Mouse (Mus musculus) heart, embryonic 14.5 days (tissue): ENCODE results near the gene Usp20. TPM values are rescaled to one million over a fixed set of nuclear protein-coding genes. Genes with fewer than 3 reads are reported as not detected.

Experiments used
- ATAC-seq: fragments of 200-750 bp; cut with Nextera tagmentation; 2 replicates; pipeline ENCODE4 v1.8.0; 2017; ENCODE audit warnings: low read depth, moderate TSS enrichment; ENCODE audit not compliant: insufficient number of reproducible peaks, insufficient read depth, low FRiP score
- H3K27ac ChIP-seq, 2 experiments: fragments of 200-500 bp in 1 of 2; fragments of 300-500 bp in 1 of 2; sonication (generic) in 1 of 2; replicated peaks in 1 of 2; 2 replicates each; pipeline ENCODE4 v1.5.1; 2012 to 2014; ENCODE audit warnings: low read depth in 2 of 2, low read length in 2 of 2, control low read depth in 1 of 2, mild to moderate bottlenecking in 1 of 2, mixed read lengths in 1 of 2; ENCODE audit not compliant: control insufficient read depth in 1 of 2, insufficient read depth in 1 of 2
- H3K27me3 ChIP-seq: fragments of 300-500 bp; sonication (generic); 2 replicates; pipeline ENCODE4 v1.6.1; 2014; ENCODE audit warnings: mild to moderate bottlenecking, low read length, control low read depth; ENCODE audit not compliant: control insufficient read depth, insufficient read depth
- H3K36me3 ChIP-seq: fragments of 300-500 bp; sonication (generic); 2 replicates; pipeline ENCODE4 v1.6.1; 2014; ENCODE audit warnings: mild to moderate bottlenecking, control low read depth, low read length, mixed read lengths; ENCODE audit not compliant: control insufficient read depth, insufficient read depth
- H3K4me1 ChIP-seq, 2 experiments: fragments of 200-500 bp in 1 of 2; fragments of 300-500 bp in 1 of 2; sonication (generic) in 1 of 2; 2 replicates each; pipeline ENCODE4 v1.6.1; 2012 to 2014; ENCODE audit warnings: low read length in 2 of 2, control low read depth in 1 of 2, mixed read lengths in 1 of 2; ENCODE audit not compliant: control insufficient read depth in 2 of 2, insufficient read depth in 2 of 2
- H3K4me2 ChIP-seq: fragments of 300-500 bp; sonication (generic); 2 replicates; pipeline ENCODE4 v1.6.1; 2014; ENCODE audit warnings: mild to moderate bottlenecking, low read length
- H3K4me3 ChIP-seq, 2 experiments: fragments of 200-500 bp in 1 of 2; fragments of 300-500 bp in 1 of 2; sonication (generic) in 1 of 2; 2 replicates each; pipeline ENCODE4 v1.5.1; 2012 to 2014; ENCODE audit warnings: low read length in 2 of 2, mild to moderate bottlenecking in 2 of 2, control low read depth in 1 of 2, low read depth in 1 of 2, moderate library complexity in 1 of 2; ENCODE audit not compliant: control insufficient read depth in 1 of 2, insufficient read depth in 1 of 2
- H3K9ac ChIP-seq: fragments of 300-500 bp; sonication (generic); 2 replicates; pipeline ENCODE4 v1.6.1; 2014; ENCODE audit warnings: mild to moderate bottlenecking, low read length
- H3K9me3 ChIP-seq: fragments of 300-500 bp; sonication (generic); 2 replicates; pipeline ENCODE4 v1.6.1; 2016; ENCODE audit warnings: low read length, control low read depth; ENCODE audit not compliant: control insufficient read depth
- WGBS: fragments of 180-500 bp; shearing (Covaris S2); extraction: QIAGEN DNeasy Blood & Tissue Kit; methylation state at CpG from one replicate; pipeline ENCODE4 v1.1.7; 2014; 5-methylcytosine and 5-hydroxymethylcytosine counted together
- polyA plus RNA-seq: library from polyadenylated mRNA; unstranded; fragments of >200 nt; fragmentation: Nextera tagmentation; extraction: Ambion mirVana; gene quantifications from 2 replicates; pipeline ENCODE4 v1.2.1, GENCODE M21; 2014

The Usp20 gene
- polyA plus RNA-seq, 1 experiment from 2014 or later = 35.6 TPM

DNA sequence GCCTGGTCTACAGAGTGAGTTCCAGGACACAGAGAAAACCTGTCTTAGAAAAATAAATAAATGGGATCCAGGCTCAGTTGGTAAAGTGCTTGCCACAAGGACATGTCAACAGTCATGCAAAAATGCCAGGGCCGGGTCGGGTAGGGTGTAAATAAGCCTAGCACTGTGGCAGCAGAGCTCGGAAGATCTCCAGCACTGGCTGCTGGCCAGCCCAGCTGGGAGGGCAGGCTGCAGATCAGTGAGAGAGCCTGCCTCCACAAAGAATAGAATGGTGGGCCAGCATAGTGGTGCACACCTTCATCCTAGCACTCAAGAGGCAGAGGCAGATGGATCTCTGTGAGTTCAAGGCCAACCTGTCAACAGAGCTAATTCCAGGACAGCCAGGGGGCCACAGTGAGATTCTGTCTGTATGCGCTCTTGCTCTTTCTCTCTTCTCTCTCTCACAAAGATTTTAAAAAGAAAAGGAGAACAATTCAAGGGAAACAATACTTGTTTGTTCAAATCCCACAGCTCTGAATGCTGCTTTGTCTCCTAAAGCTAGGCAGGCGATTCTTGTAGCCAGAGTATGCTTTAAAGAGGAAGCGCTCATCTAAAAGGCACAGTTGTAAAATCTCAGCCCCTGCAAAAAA is 75.6 kb downstream of the Usp20 start:
- ATAC-seq = no peak
- peaks cover 65% of the 10 kb centered on the region for H3K36me3 ChIP-seq
- WGBS = 73% methylated on average over 6 of the region's 6 CpGs
- no peaks in the 10 kb centered on the region for H3K4me1 ChIP-seq
- H3K4me2 ChIP-seq = no peak overlapping the region
- no peak overlapping the region for H3K4me3 ChIP-seq
- peaks cover 4% of the 10 kb centered on the region for H3K9me3 ChIP-seq
- no peak overlapping the region for H3K27ac ChIP-seq
- no peak overlapping the region for H3K9ac ChIP-seq
- no peaks in the 10 kb centered on the region for H3K27me3 ChIP-seq

GRCm38 (mm10) chr2:31058443-31058842 is 76.4 kb downstream of the Usp20 start:
- 83% methylated on average over 4 of the region's 4 CpGs for WGBS
- Histone ChIP-seq H3K36me3 (peaks cover 59% of the 10 kb centered on the region), H3K27ac (no peak overlapping the region)

DNA sequence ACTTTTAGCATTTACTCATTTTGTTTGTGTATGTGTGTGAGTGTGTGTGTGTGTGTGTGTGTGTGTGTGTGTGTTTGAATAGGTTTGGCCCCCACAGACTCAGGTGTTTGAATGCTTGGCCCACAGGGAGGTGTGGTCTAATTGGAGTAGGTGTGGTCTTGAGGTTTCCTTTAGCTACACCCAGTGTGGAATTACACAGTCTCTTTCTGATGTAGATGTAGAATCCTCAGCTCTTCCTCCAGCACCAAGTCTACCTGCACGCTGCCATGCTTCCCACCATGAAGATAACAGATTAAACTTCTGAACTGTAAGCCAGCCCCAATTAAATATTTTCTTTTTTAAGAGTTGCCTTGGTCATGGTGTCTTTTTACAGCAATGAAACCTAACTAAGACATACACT is 78.2 kb downstream of the Usp20 start:
- peaks cover 40% of the 10 kb centered on the region for H3K36me3 ChIP-seq
- peaks cover 4% of the 10 kb centered on the region for H3K9me3 ChIP-seq
- H3K27ac ChIP-seq = no peak overlapping the region
- ATAC-seq = no peak
- no peak overlapping the region for H3K9ac ChIP-seq
- no peaks in the 10 kb centered on the region for H3K27me3 ChIP-seq
- H3K4me1 ChIP-seq = no peaks in the 10 kb centered on the region
- no peak overlapping the region for H3K4me2 ChIP-seq
- 96% methylated on average over 1 of the region's 1 CpGs for WGBS
- H3K4me3 ChIP-seq = no peak overlapping the region

More at GRCm38 (mm10) chr2:31058443-31058842, 76.4 kb downstream of the Usp20 start:
- no peak for ATAC-seq
- Histone ChIP-seq H3K4me1 (no peaks in the 10 kb centered on the region), H3K4me2 (no peak overlapping the region), H3K9ac (no peak overlapping the region), H3K9me3 (peaks cover 4% of the 10 kb centered on the region), H3K27me3 (no peaks in the 10 kb centered on the region), H3K4me3 (no peak overlapping the region)

- H3K36me3 ChIP-seq = peaks cover 33% of the 10 kb centered on the region
- no peaks in the 10 kb centered on the region for H3K4me1 ChIP-seq
Observed at GRCm38 (mm10) chr2:31060787-31061730, 79.0 kb downstream of the Usp20 start.

GRCm38 (mm10) chr2:31061868-31062628 is 80.0 kb downstream of the Usp20 start:
- H3K4me2 ChIP-seq = no peak overlapping the region
- H3K27me3 ChIP-seq = no peaks in the 10 kb centered on the region
- peaks cover 23% of the 10 kb centered on the region for H3K36me3 ChIP-seq
- ATAC-seq = no peak
- 86% methylated on average over 10 of the region's 10 CpGs for WGBS
- H3K4me1 ChIP-seq = peaks cover 3 to 7% of the 10 kb centered on the region in 2 experiments
- H3K9me3 ChIP-seq = no peaks in the 10 kb centered on the region
- H3K4me3 ChIP-seq = no peak overlapping the region
- H3K9ac ChIP-seq = no peak overlapping the region
- H3K27ac ChIP-seq = no peak overlapping the region

More at GRCm38 (mm10) chr2:31060787-31061730, 79.0 kb downstream of the Usp20 start:
- Histone ChIP-seq H3K9me3 (peaks cover 3% of the 10 kb centered on the region), H3K4me3 (no peak overlapping the region), H3K27ac (no peak overlapping the region), H3K27me3 (no peaks in the 10 kb centered on the region), H3K9ac (no peak overlapping the region), H3K4me2 (no peak overlapping the region)
- 85% methylated on average over 28 of the region's 28 CpGs for WGBS
- ATAC-seq = no peak

- Histone ChIP-seq H3K36me3 (peaks cover 8% of the 10 kb centered on the region; the same call in 1 of the 2 replicates), H3K4me2 (no peak overlapping the region), H3K27ac (no peak overlapping the region), H3K4me3 (no peak overlapping the region), H3K9me3 (no peaks in the 10 kb centered on the region), H3K4me1 (peaks cover 9 to 14% of the 10 kb centered on the region in 2 experiments), H3K27me3 (no peaks in the 10 kb centered on the region), H3K9ac (no peak overlapping the region)
- WGBS = 80% methylated on average over 11 of the region's 11 CpGs
- no peak for ATAC-seq
Observed at GRCm38 (mm10) chr2:31066019-31066789, 84.1 kb downstream of the Usp20 start.
